Mouse (Mus musculus) kidney, adult 2 months (tissue): ENCODE results near the gene Rpl26. TPM values are rescaled to one million over a fixed set of nuclear protein-coding genes. Genes with fewer than 3 reads are reported as not detected.
A peak's percentile ranks its signal among the peaks of the same experiment; 100 is the strongest.

Experiments
- DNase-seq: peaks from one replicate; pipeline ENCODE4 v3.0.0; 2021
- H3K27ac ChIP-seq: fragments of 200-500 bp; 2 replicates; pipeline ENCODE4 v1.5.1; 2012; ENCODE audit warnings: low read depth, low read length, control low read depth, inconsistent platforms; ENCODE audit not compliant: insufficient read depth
- H3K27me3 ChIP-seq: fragments of 200-500 bp; replicated peaks from 2 replicates; pipeline ENCODE4 v1.6.1; 2012; ENCODE audit warnings: mild to moderate bottlenecking, moderate library complexity, low read length, inconsistent platforms; ENCODE audit not compliant: control insufficient read depth, insufficient read depth
- H3K36me3 ChIP-seq: fragments of 200-500 bp; 2 replicates; pipeline ENCODE4 v1.6.1; 2012; ENCODE audit warnings: mild to moderate bottlenecking, moderate library complexity, low read length, inconsistent platforms; ENCODE audit not compliant: control insufficient read depth, insufficient read depth
- H3K4me1 ChIP-seq: fragments of 200-500 bp; 2 replicates; pipeline ENCODE4 v1.6.1; 2011; ENCODE audit warnings: low read length; ENCODE audit not compliant: control insufficient read depth, insufficient read depth
- H3K4me3 ChIP-seq: fragments of 200-500 bp; 2 replicates; pipeline ENCODE4 v1.5.1; 2011; ENCODE audit warnings: mild to moderate bottlenecking, low read depth, low read length, control low read depth; ENCODE audit not compliant: insufficient read depth
- CTCF ChIP-seq: fragments of 200-500 bp; conservative IDR thresholded peaks from 2 replicates; pipeline ENCODE4 v1.5.1; 2011; ENCODE audit warnings: low read depth, mild to moderate bottlenecking, control low read depth, low read length, moderate library complexity, mixed read lengths; ENCODE audit not compliant: insufficient read depth, insufficient read length
- POLR2A ChIP-seq: fragments of 200-500 bp; IDR thresholded peaks from one replicate; pipeline ENCODE4 v1.6.1; 2011; ENCODE audit warnings: low read depth, low read length, control low read depth
- WGBS: fragments of 180-500 bp; shearing (Covaris S2); methylation state at CpG from one replicate; pipeline ENCODE4 v1.1.7; 2018; 5-methylcytosine and 5-hydroxymethylcytosine counted together
- polyA plus RNA-seq: library from polyadenylated mRNA; depleted of rRNA; stranded (reverse); fragments of >200 nt; gene quantifications from 2 replicates; pipeline ENCODE4 v1.2.3, GENCODE M21; 2012

The Rpl26 gene
- polyA plus RNA-seq, 1 experiment = 1,128 TPM

GRCm38 (mm10) chr11:68890625-68891024 lies 10.8 kb upstream of the Rpl26 start:
- Histone ChIP-seq H3K4me1 (no peaks in the 10 kb centered on the region), H3K27me3 (no peaks in the 10 kb centered on the region), H3K27ac (no peak overlapping the region), H3K4me3 (no peak overlapping the region), H3K36me3 (no peaks in the 10 kb centered on the region)
- 15% methylated on average over 2 of the region's 2 CpGs for WGBS
- peak; percentile 28 for DNase-seq
- TF ChIP-seq CTCF (no peak), POLR2A (no peak)

- TF ChIP-seq CTCF (no peak), POLR2A (no peak)
- Histone ChIP-seq H3K4me3 (no peak overlapping the region), H3K4me1 (no peaks in the 10 kb centered on the region), H3K36me3 (no peaks in the 10 kb centered on the region), H3K27ac (no peak overlapping the region), H3K27me3 (no peaks in the 10 kb centered on the region)
- 74% methylated on average over 5 of the region's 5 CpGs for WGBS
- no peak for DNase-seq
Measured at GRCm38 (mm10) chr11:68891823-68892222, 9.6 kb upstream of the Rpl26 start.

GRCm38 (mm10) chr11:68892233-68892832 lies 9.1 kb upstream of the Rpl26 start:
- TF ChIP-seq CTCF (no peak), POLR2A (no peak)
- peak overlapping the region; percentile 21; the same call in 1 of the 2 replicates for H3K27ac ChIP-seq
- H3K27me3 ChIP-seq = no peaks in the 10 kb centered on the region
- H3K36me3 ChIP-seq = no peaks in the 10 kb centered on the region
- H3K4me1 ChIP-seq = no peaks in the 10 kb centered on the region
- peak; percentile 42 for DNase-seq
- WGBS = 48% methylated on average over 15 of the region's 15 CpGs
- H3K4me3 ChIP-seq = no peak overlapping the region

- TF ChIP-seq CTCF (no peak), POLR2A (no peak)
- no peak overlapping the region for H3K27ac ChIP-seq
- H3K4me1 ChIP-seq = no peaks in the 10 kb centered on the region
- 76% methylated on average over 12 of the region's 12 CpGs for WGBS
- no peaks in the 10 kb centered on the region for H3K27me3 ChIP-seq
- H3K36me3 ChIP-seq = no peaks in the 10 kb centered on the region
- DNase-seq = no peak
- no peak overlapping the region for H3K4me3 ChIP-seq
Measured at GRCm38 (mm10) chr11:68893911-68894464, 7.4 kb upstream of the Rpl26 start.

- TF ChIP-seq CTCF = no peak
- no peak for TF ChIP-seq POLR2A
- H3K27me3 ChIP-seq = no peaks in the 10 kb centered on the region
- no peaks in the 10 kb centered on the region for H3K36me3 ChIP-seq
- H3K27ac ChIP-seq = no peak overlapping the region
- 94% methylated on average over 5 of the region's 5 CpGs for WGBS
- no peak for DNase-seq
- H3K4me3 ChIP-seq = no peak overlapping the region
- H3K4me1 ChIP-seq = no peaks in the 10 kb centered on the region
Measured at GRCm38 (mm10) chr11:68896247-68896646, 5.1 kb upstream of the Rpl26 start.

- Histone ChIP-seq H3K27me3 (no peaks in the 10 kb centered on the region), H3K4me3 (no peak overlapping the region), H3K36me3 (no peaks in the 10 kb centered on the region), H3K27ac (no peak overlapping the region), H3K4me1 (no peaks in the 10 kb centered on the region)
- peak; percentile 69 for DNase-seq
- 59% methylated on average over 4 of the region's 4 CpGs for WGBS
- TF ChIP-seq POLR2A (no peak), CTCF (peak; percentile 77)
Measured at GRCm38 (mm10) chr11:68897120-68897519, 4.3 kb upstream of the Rpl26 start.

- TF ChIP-seq CTCF = no peak
- TF ChIP-seq POLR2A = no peak
- H3K27ac ChIP-seq = no peak overlapping the region
- no peaks in the 10 kb centered on the region for H3K4me1 ChIP-seq
- WGBS = 58% methylated on average over 6 of the region's 6 CpGs
- H3K36me3 ChIP-seq = no peaks in the 10 kb centered on the region
- no peak for DNase-seq
- H3K4me3 ChIP-seq = no peak overlapping the region
- no peaks in the 10 kb centered on the region for H3K27me3 ChIP-seq
Measured at GRCm38 (mm10) chr11:68897838-68898237, 3.5 kb upstream of the Rpl26 start.

- no peak for DNase-seq
- Histone ChIP-seq H3K36me3 (peaks cover 5% of the 10 kb centered on the region; the same call in 1 of the 2 replicates), H3K4me3 (no peak overlapping the region), H3K27me3 (no peaks in the 10 kb centered on the region), H3K4me1 (no peaks in the 10 kb centered on the region), H3K27ac (no peak overlapping the region)
- 87% methylated on average over 6 of the region's 6 CpGs for WGBS
- TF ChIP-seq POLR2A (no peak), CTCF (no peak)
Measured at GRCm38 (mm10) chr11:68898790-68899189, 2.6 kb upstream of the Rpl26 start.
